Mouse (Mus musculus) lung, postnatal 4 days (tissue): Measurements from ENCODE around the gene Car5b.

Experiments used
- DNase-seq, 2 experiments: peaks; one replicate each; pipeline ENCODE4 v3.0.0; 2021

Car5b gene

GRCm38 (mm10) chrX:164027607-164028289 is at the start of gene Car5b:
TSS of gene Car5b (minus strand) at chrX:164027997.
- peak; percentile 92 to 93 for DNase-seq

- peak; percentile 93 for DNase-seq
These were observed 48.4 kb upstream of the Car5b start, which contains the start of gene Siah1b for GRCm38 (mm10) chrX:164076040-164076775. TSS of gene Siah1b (minus strand) at chrX:164076493.

GRCm38 (mm10) chrX:164068968-164069367 is 41.2 kb upstream of the Car5b start:
- DNase-seq = no peak

GRCm38 (mm10) chrX:164066185-164066584 is 38.4 kb upstream of the Car5b start:
- DNase-seq = peak; percentile 43 to 75

- no peak for DNase-seq
These were observed 31.3 kb upstream of the Car5b start for GRCm38 (mm10) chrX:164059070-164059469.

GRCm38 (mm10) chrX:164058523-164058922 is 30.7 kb upstream of the Car5b start:
- DNase-seq = no peak

GRCm38 (mm10) chrX:164055726-164056125 is 27.9 kb upstream of the Car5b start:
- no peak for DNase-seq

GRCm38 (mm10) chrX:164046736-164047135 is 18.9 kb upstream of the Car5b start:
- DNase-seq = no peak

- no peak for DNase-seq
These were observed 14.3 kb upstream of the Car5b start for GRCm38 (mm10) chrX:164042069-164042468.

- no peak for DNase-seq
These were observed 11.1 kb upstream of the Car5b start for GRCm38 (mm10) chrX:164038882-164039281.

- no peak for DNase-seq
These were observed 8.1 kb upstream of the Car5b start for GRCm38 (mm10) chrX:164035931-164036330.

- DNase-seq = no peak
These were observed 7.6 kb upstream of the Car5b start for GRCm38 (mm10) chrX:164035401-164035800.

GRCm38 (mm10) chrX:164032526-164032925 is 4.7 kb upstream of the Car5b start:
- DNase-seq = no peak

- DNase-seq = no peak
These were observed 12.2 kb downstream of the Car5b start for GRCm38 (mm10) chrX:164015636-164016035.

GRCm38 (mm10) chrX:164014956-164015355 is 12.8 kb downstream of the Car5b start:
- DNase-seq = no peak

- no peak for DNase-seq
These were observed 14.5 kb downstream of the Car5b start for GRCm38 (mm10) chrX:164013318-164013717.

GRCm38 (mm10) chrX:164004809-164005208 is 23.0 kb downstream of the Car5b start:
- peak in 1 of 2 experiments; percentile 7 for DNase-seq

- DNase-seq = no peak
These were observed 27.9 kb downstream of the Car5b start for GRCm38 (mm10) chrX:163999848-164000247.

GRCm38 (mm10) chrX:163996754-163997153 is 31.0 kb downstream of the Car5b start:
- no peak for DNase-seq

- DNase-seq = no peak
These were observed 40.0 kb downstream of the Car5b start for GRCm38 (mm10) chrX:163987718-163988374.

GRCm38 (mm10) chrX:163982129-163982528 is 45.7 kb downstream of the Car5b start:
- DNase-seq = no peak

GRCm38 (mm10) chrX:163981500-163981899 is 46.3 kb downstream of the Car5b start:
- no peak for DNase-seq

- no peak for DNase-seq
These were observed 46.7 kb downstream of the Car5b start for GRCm38 (mm10) chrX:163981092-163981491.

- DNase-seq = peak; percentile 86 to 93
These were observed 69.3 kb downstream of the Car5b start, which contains the start of gene Zrsr2 for GRCm38 (mm10) chrX:163958467-163958875. TSS of gene Zrsr2 (minus strand) at chrX:163958661.
